Mouse (Mus musculus) liver, embryonic 11.5 days (tissue): ENCODE measurements around the gene Nfe2. TPM values are rescaled to one million over a fixed set of nuclear protein-coding genes. Genes with fewer than 3 reads are reported as not detected.
"Not testable (repeated sequence)": the region's sequence is repeated elsewhere in the genome, so short reads cannot be mapped to it uniquely, and the experiment has no call there.

Source experiments
- ATAC-seq: fragments of 200-750 bp; cut with Nextera tagmentation; replicated peaks from 2 replicates; pipeline ENCODE4 v1.8.0; 2017; ENCODE audit warnings: moderate number of reproducible peaks, mild to moderate bottlenecking, moderate TSS enrichment, moderate library complexity; ENCODE audit not compliant: low FRiP score
- DNase-seq: peaks from one replicate; pipeline ENCODE4 v3.0.0-alpha.2; 2017; ENCODE audit warnings: low spot score
- H3K27ac ChIP-seq: fragments of 300-500 bp; sonication (generic); 2 replicates; pipeline ENCODE4 v1.5.1; 2014; ENCODE audit warnings: mild to moderate bottlenecking, low read depth, low read length, control low read depth
- H3K27me3 ChIP-seq: fragments of 300-500 bp; sonication (generic); replicated peaks from 2 replicates; pipeline ENCODE4 v1.6.1; 2014; ENCODE audit warnings: low read length, mixed read lengths; ENCODE audit not compliant: control insufficient read depth, insufficient read depth
- H3K36me3 ChIP-seq: fragments of 300-500 bp; sonication (generic); 2 replicates; pipeline ENCODE4 v1.6.1; 2014; ENCODE audit warnings: mild to moderate bottlenecking, low read length, moderate library complexity, mixed read lengths; ENCODE audit not compliant: control insufficient read depth, insufficient read depth
- H3K4me1 ChIP-seq: fragments of 300-500 bp; sonication (generic); replicated peaks from 2 replicates; pipeline ENCODE4 v1.6.1; 2014; ENCODE audit warnings: low read length, mixed read lengths; ENCODE audit not compliant: control insufficient read depth, insufficient read depth
- H3K4me2 ChIP-seq: fragments of 300-500 bp; sonication (generic); 2 replicates; pipeline ENCODE4 v1.6.1; 2014; ENCODE audit warnings: mild to moderate bottlenecking, control low read depth, moderate library complexity
- H3K4me3 ChIP-seq: fragments of 300-500 bp; sonication (generic); 2 replicates; pipeline ENCODE4 v1.5.1; 2014; ENCODE audit warnings: low read depth, low read length, control low read depth
- H3K9ac ChIP-seq: fragments of 300-500 bp; sonication (generic); 2 replicates; pipeline ENCODE4 v1.6.1; 2014; ENCODE audit warnings: low read depth, low read length, control low read depth
- H3K9me3 ChIP-seq: fragments of 300-500 bp; sonication (generic); 2 replicates; pipeline ENCODE4 v1.6.1; 2016; ENCODE audit warnings: low read length, inconsistent platforms, mixed read lengths; ENCODE audit not compliant: control insufficient read depth
- WGBS: fragments of 180-500 bp; shearing (Covaris S2); extraction: QIAGEN DNeasy Blood & Tissue Kit; methylation state at CpG from one replicate; pipeline ENCODE4 v1.1.7; 2014; 5-methylcytosine and 5-hydroxymethylcytosine counted together
- polyA plus RNA-seq: library from polyadenylated mRNA; unstranded; fragments of >200 nt; fragmentation: Nextera tagmentation; extraction: Ambion mirVana; gene quantifications from 2 replicates; pipeline ENCODE4 v1.2.1, GENCODE M21; 2014

Nfe2 gene
- polyA plus RNA-seq, 1 experiment from 2014 or later = 94.1 TPM

GRCm38 (mm10) chr15:103241071-103242018 is 16.9 kb downstream of the Nfe2 start:
- H3K27me3 ChIP-seq, DNase-seq, ATAC-seq, H3K9me3 ChIP-seq: not testable (repeated sequence)
- Histone ChIP-seq H3K27ac (peak overlapping the region; percentile 95), H3K9ac (peak overlapping the region; percentile 99), H3K4me1 (peaks cover 25% of the 10 kb centered on the region), H3K4me3 (peak overlapping the region; percentile 88), H3K4me2 (peak overlapping the region; percentile 90), H3K36me3 (peaks cover 37% of the 10 kb centered on the region)
- 2% methylated on average over 11 of the region's 12 CpGs for WGBS

- peaks cover 36% of the 10 kb centered on the region for H3K36me3 ChIP-seq
- no peaks in the 10 kb centered on the region for H3K9me3 ChIP-seq
- H3K4me2 ChIP-seq = peak within 1 kb of the TSS; percentile 90
- H3K27me3 ChIP-seq = no peaks in the 10 kb centered on the region
- peak; percentile 87 for DNase-seq
- H3K4me3 ChIP-seq = peak within 1 kb of the TSS; percentile 88
- peak within 1 kb of the TSS; percentile 99 for H3K9ac ChIP-seq
- peaks cover 25% of the 10 kb centered on the region for H3K4me1 ChIP-seq
- ATAC-seq = peak; percentile 85
- under 1% methylated on average over 47 of the region's 47 CpGs for WGBS
- H3K27ac ChIP-seq = peak within 1 kb of the TSS; percentile 95
Measured at GRCm38 (mm10) chr15:103240160-103241028, 17.8 kb downstream of the Nfe2 start, which contains the start of gene Hnrnpa1. TSS of gene Hnrnpa1 (plus strand) at chr15:103240432.

GRCm38 (mm10) chr15:103239685-103240159 is 18.5 kb downstream of the Nfe2 start, which contains the start of gene Cbx5:
TSS of gene Cbx5 (minus strand) at chr15:103239816.
- H3K9me3 ChIP-seq = no peaks in the 10 kb centered on the region

GRCm38 (mm10) chr15:103239130-103239684 is 19.0 kb downstream of the Nfe2 start:
- peaks cover 33% of the 10 kb centered on the region for H3K36me3 ChIP-seq
- H3K9ac ChIP-seq = peak overlapping the region; percentile 99
- peak overlapping the region; percentile 74 for H3K4me2 ChIP-seq
- H3K9me3 ChIP-seq = no peaks in the 10 kb centered on the region
- DNase-seq = peak; percentile 94
- peak; percentile 89 for ATAC-seq
- WGBS = under 1% methylated on average over 26 of the region's 26 CpGs
- peak overlapping the region; percentile 88 for H3K4me3 ChIP-seq
- peaks cover 22% of the 10 kb centered on the region for H3K4me1 ChIP-seq
- peak overlapping the region; percentile 95 for H3K27ac ChIP-seq
- H3K27me3 ChIP-seq = no peaks in the 10 kb centered on the region

More at GRCm38 (mm10) chr15:103239685-103240159, 18.5 kb downstream of the Nfe2 start, which contains the start of gene Cbx5:
- H3K9ac ChIP-seq = peak within 1 kb of the TSS; percentile 99
- peak within 1 kb of the TSS; percentile 90 for H3K4me2 ChIP-seq
- H3K4me1 ChIP-seq = peaks cover 22% of the 10 kb centered on the region
- H3K27me3 ChIP-seq = no peaks in the 10 kb centered on the region
- peak within 1 kb of the TSS; percentile 88 for H3K4me3 ChIP-seq
- WGBS = under 1% methylated on average over 39 of the region's 39 CpGs
- H3K27ac ChIP-seq = peak within 1 kb of the TSS; percentile 95
- DNase-seq (peak; percentile 91), ATAC-seq (peak; percentile 83)
- H3K36me3 ChIP-seq = peaks cover 33% of the 10 kb centered on the region

GRCm38 (mm10) chr15:103237295-103237694 is 20.9 kb downstream of the Nfe2 start:
- H3K4me3 ChIP-seq = peak overlapping the region; percentile 88; the same call in 1 of the 2 replicates
- H3K27me3 ChIP-seq = no peaks in the 10 kb centered on the region
- H3K9ac ChIP-seq = no peak overlapping the region
- no peak overlapping the region for H3K27ac ChIP-seq
- peaks cover 10% of the 10 kb centered on the region for H3K4me1 ChIP-seq
- DNase-seq (no peak), ATAC-seq (no peak)
- no peaks in the 10 kb centered on the region for H3K9me3 ChIP-seq
- 84% methylated on average over 7 of the region's 7 CpGs for WGBS
- H3K36me3 ChIP-seq = peaks cover 17% of the 10 kb centered on the region
- peak overlapping the region; percentile 74 for H3K4me2 ChIP-seq

GRCm38 (mm10) chr15:103233119-103233518 is 25.1 kb downstream of the Nfe2 start:
- Histone ChIP-seq H3K4me2 (no peak overlapping the region), H3K9ac (no peak overlapping the region), H3K36me3 (peaks cover 8% of the 10 kb centered on the region), H3K9me3 (no peaks in the 10 kb centered on the region), H3K4me3 (no peak overlapping the region), H3K4me1 (peaks cover 8% of the 10 kb centered on the region), H3K27me3 (no peaks in the 10 kb centered on the region), H3K27ac (no peak overlapping the region)
- DNase-seq = no peak
- 74% methylated on average over 2 of the region's 2 CpGs for whole genome bisulfite sequencing
- no peak for ATAC-seq

- no peak for DNase-seq
- WGBS = 77% methylated on average over 2 of the region's 2 CpGs
- no peaks in the 10 kb centered on the region for H3K27me3 ChIP-seq
- H3K27ac ChIP-seq = no peak overlapping the region
- no peak for ATAC-seq
- H3K4me3 ChIP-seq = no peak overlapping the region
- no peak overlapping the region for H3K4me2 ChIP-seq
- peaks cover 4% of the 10 kb centered on the region; the same call in 1 of the 2 replicates for H3K4me1 ChIP-seq
- H3K9ac ChIP-seq = no peak overlapping the region
- no peaks in the 10 kb centered on the region for H3K36me3 ChIP-seq
- no peaks in the 10 kb centered on the region for H3K9me3 ChIP-seq
Measured at GRCm38 (mm10) chr15:103228904-103229303, 29.3 kb downstream of the Nfe2 start.

GRCm38 (mm10) chr15:103227572-103227971 is 30.6 kb downstream of the Nfe2 start:
- ATAC-seq (no peak), DNase-seq (no peak)
- H3K27ac ChIP-seq = no peak overlapping the region
- no peak overlapping the region for H3K9ac ChIP-seq
- no peak overlapping the region for H3K4me3 ChIP-seq
- no peaks in the 10 kb centered on the region for H3K36me3 ChIP-seq
- peaks cover 2% of the 10 kb centered on the region; the same call in 1 of the 2 replicates for H3K4me1 ChIP-seq
- H3K4me2 ChIP-seq = no peak overlapping the region
- H3K27me3 ChIP-seq = no peaks in the 10 kb centered on the region
- H3K9me3 ChIP-seq = no peaks in the 10 kb centered on the region
- WGBS = 87% methylated on average over 2 of the region's 2 CpGs
